Mouse (Mus musculus) embryonic fibroblast, embryonic 13.5 days (primary cell): ENCODE measurements at regions not wholly inside any gene's neighbourhood (a gene's known extent, or its start where the extent isn't known, plus 50 kb on each side); places are given as distances from the start of the nearest gene placed in this dataset.

Experiments
- CTCF ChIP-seq: IDR thresholded peaks from 2 replicates; pipeline ENCODE4 v1.5.1; 2011; ENCODE audit warnings: mild to moderate bottlenecking, control low read depth, low read length, moderate library complexity, borderline replicate concordance; ENCODE audit not compliant: insufficient read depth
- POLR2A ChIP-seq: IDR thresholded peaks from 2 replicates; pipeline ENCODE4 v1.6.1; 2011; ENCODE audit warnings: low read depth, mild to moderate bottlenecking, control low read depth, low read length, moderate library complexity

DNA sequence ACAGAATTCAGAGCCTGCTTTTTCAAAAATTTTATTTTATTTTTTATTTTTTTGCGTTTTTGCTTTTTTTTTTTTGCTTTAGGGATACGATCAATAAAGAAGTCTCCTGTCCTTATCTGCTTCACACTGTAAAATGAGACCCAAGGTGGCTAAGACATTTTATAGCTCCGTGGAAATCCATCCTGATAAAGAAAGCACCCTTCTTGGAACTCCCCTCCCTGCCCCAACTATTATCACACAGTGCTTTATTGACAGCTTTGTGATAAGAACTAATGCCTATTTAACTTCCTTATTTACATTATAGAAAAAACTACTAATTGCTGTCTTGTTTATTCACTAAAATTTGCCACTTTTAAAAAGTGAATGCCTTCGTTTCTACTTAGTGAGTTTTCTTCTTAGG, 179.0 kb upstream of the Dmrta1 start:
- TF ChIP-seq POLR2A (no peak), CTCF (no peak)
